Mouse (Mus musculus): Measurements from ENCODE around the gene 4933415F23Rik.
A peak's percentile ranks its signal among the peaks of the same experiment; 100 is the strongest.

The 4933415F23Rik gene

GRCm38 (mm10) chr1:23102021-23102420, at the start of gene 4933415F23Rik:
TSS of gene 4933415F23Rik (minus strand) at chr1:23102253.
- no peak for DNase-seq (ENCODE audit: low spot score in 2 of 2)

- no peak for DNase-seq (ENCODE audit: low spot score in 2 of 2)
These were observed 49.7 kb upstream of the 4933415F23Rik start for GRCm38 (mm10) chr1:23151722-23152121.

GRCm38 (mm10) chr1:23146198-23146873, 44.3 kb upstream of the 4933415F23Rik start:
- no peak for DNase-seq (ENCODE audit: low spot score in 2 of 2)

- no peak for DNase-seq (ENCODE audit: low spot score in 2 of 2)
These were observed 39.2 kb upstream of the 4933415F23Rik start for GRCm38 (mm10) chr1:23141121-23141811.

- peak in 1 of 2 experiments; percentile 57 for DNase-seq (ENCODE audit: low spot score in 2 of 2)
These were observed 38.5 kb upstream of the 4933415F23Rik start for GRCm38 (mm10) chr1:23140530-23140929.

GRCm38 (mm10) chr1:23120901-23121300, 18.8 kb upstream of the 4933415F23Rik start:
- DNase-seq (ENCODE audit: low spot score in 2 of 2) = no peak

- no peak for DNase-seq (ENCODE audit: low spot score in 2 of 2)
These were observed 17.4 kb upstream of the 4933415F23Rik start for GRCm38 (mm10) chr1:23119406-23119805.

- peak in 1 of 2 experiments; percentile 39 for DNase-seq (ENCODE audit: low spot score in 2 of 2)
These were observed 15.4 kb upstream of the 4933415F23Rik start for GRCm38 (mm10) chr1:23117423-23117822.

- DNase-seq (ENCODE audit: low spot score in 2 of 2) = no peak
These were observed 7.1 kb upstream of the 4933415F23Rik start for GRCm38 (mm10) chr1:23109191-23109590.

- no peak for DNase-seq (ENCODE audit: low spot score in 2 of 2)
These were observed 828 bp upstream of the 4933415F23Rik start for GRCm38 (mm10) chr1:23102881-23103280.

GRCm38 (mm10) chr1:23099791-23100190, 2.3 kb downstream of the 4933415F23Rik start:
- DNase-seq (ENCODE audit: low spot score in 2 of 2) = no peak

GRCm38 (mm10) chr1:23098451-23098850, 3.6 kb downstream of the 4933415F23Rik start:
- DNase-seq (ENCODE audit: low spot score in 2 of 2) = peak in 1 of 2 experiments; percentile 69

GRCm38 (mm10) chr1:23097996-23098395, 4.1 kb downstream of the 4933415F23Rik start:
- DNase-seq (ENCODE audit: low spot score in 2 of 2) = no peak

GRCm38 (mm10) chr1:23067715-23068114, 34.3 kb downstream of the 4933415F23Rik start:
- no peak for DNase-seq (ENCODE audit: low spot score in 2 of 2)

GRCm38 (mm10) chr1:23064717-23065475, 37.2 kb downstream of the 4933415F23Rik start:
- no peak for DNase-seq (ENCODE audit: low spot score in 2 of 2)

- no peak for DNase-seq (ENCODE audit: low spot score in 2 of 2)
These were observed 38.1 kb downstream of the 4933415F23Rik start for GRCm38 (mm10) chr1:23063946-23064345.

- peak; percentile 68 to 75 for DNase-seq (ENCODE audit: low spot score in 2 of 2)
These were observed 40.3 kb downstream of the 4933415F23Rik start for GRCm38 (mm10) chr1:23061614-23062373.

GRCm38 (mm10) chr1:23060056-23060455, 42.0 kb downstream of the 4933415F23Rik start:
- DNase-seq (ENCODE audit: low spot score in 2 of 2) = no peak
